30 mouse cellular contexts compared by ENCODE assay signal in the genomic region with DNA sequence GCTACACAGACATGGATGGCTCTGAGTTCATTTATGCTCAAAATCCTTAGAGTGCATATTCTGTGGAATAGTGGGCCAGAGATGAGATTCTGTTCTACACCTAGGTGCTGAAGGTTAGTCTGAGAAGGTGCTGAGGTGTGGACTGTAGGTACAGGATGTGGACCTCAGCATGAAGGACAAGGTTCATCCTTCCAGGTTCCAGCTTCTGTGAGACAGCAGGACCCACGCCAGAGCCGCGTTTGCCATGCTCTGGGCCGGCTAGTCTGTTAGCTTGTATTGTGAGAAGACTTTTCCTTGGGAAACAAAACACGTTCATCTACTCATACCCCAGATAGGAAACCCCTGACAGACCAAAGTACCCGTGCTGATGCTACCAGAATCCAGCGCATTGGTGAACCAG. TPM values are rescaled to one million over a fixed set of nuclear protein-coding genes. Genes with fewer than 3 reads are reported as not detected.
"Had no signal": no experiment of that assay in that cellular context is flagged by ENCODE, and none has a peak within 500 bp of the region (broad histone marks: within the 10 kb centered on the region; RNA-seq: fewer than 3 reads in every experiment).

No protein-coding gene starts in this region.

- H3K27ac ChIP-seq: hindbrain, postnatal 0 days; limb, embryonic 12.5 days; limb, embryonic 15.5 days; liver, embryonic 14.5 days; macrophage; midbrain, embryonic 13.5 days; neural tube, embryonic 12.5 days; neural tube, embryonic 15.5 days had no signal

- H3K4me2 ChIP-seq: limb, embryonic 12.5 days; limb, embryonic 15.5 days; liver, embryonic 11.5 days; lung, embryonic 14.5 days; midbrain, embryonic 13.5 days; neural tube, embryonic 12.5 days; neural tube, embryonic 15.5 days had no signal

- H3K36me3 ChIP-seq: midbrain, embryonic 13.5 days; neural tube, embryonic 12.5 days; neural tube, embryonic 15.5 days had no signal

- H3K27me3 ChIP-seq: limb, embryonic 12.5 days; limb, embryonic 15.5 days; neural tube, embryonic 12.5 days; neural tube, embryonic 15.5 days had no signal

- H3K9ac ChIP-seq: limb, embryonic 12.5 days; limb, embryonic 15.5 days; liver, embryonic 14.5 days; liver, postnatal 0 days; lung, embryonic 14.5 days; midbrain, embryonic 13.5 days; neural tube, embryonic 12.5 days; neural tube, embryonic 15.5 days had no signal

- DNase-seq: left cerebral cortex, postnatal 4 days; liver, postnatal 0 days; lung, embryonic 14.5 days; right cerebral cortex, adult 18-20 months; right cerebral cortex, postnatal 14 days; right cerebral cortex, postnatal 4 days; thymus, adult 18-20 months; thymus, postnatal 36 days had no signal

- ATAC-seq: hindbrain, postnatal 0 days; inflammation-experienced regulatory T-cells, adult 6 months; intestine, embryonic 16.5 days; liver, postnatal 0 days; lung, postnatal 0 days; midbrain, embryonic 13.5 days had no signal

- H3K4me3 ChIP-seq: limb, embryonic 12.5 days; limb, embryonic 15.5 days; midbrain, embryonic 13.5 days; neural tube, embryonic 12.5 days; neural tube, embryonic 15.5 days had no signal

- H3K9me3 ChIP-seq: limb, embryonic 12.5 days; limb, embryonic 15.5 days; midbrain, embryonic 13.5 days; neural tube, embryonic 12.5 days; neural tube, embryonic 15.5 days had no signal

RNA-seq across cellular contexts. Expression of a gene that starts 8.6 kb away (rescaled TPM):
- polyA plus RNA-seq: inflammation-experienced regulatory T-cells, adult 6 months had no signal

RNA-seq across cellular contexts. Expression of a gene that starts 33.1 kb away (rescaled TPM):
- total RNA-seq: hindbrain, postnatal 0 days; layer of hippocampus, adult 8-10 months; layer of hippocampus, postnatal 10 days; left cerebral cortex, adult 8-10 months; left cerebral cortex, postnatal 14 days; left cerebral cortex, postnatal 4 days; megakaryocyte, adult 5-6 weeks; midbrain, postnatal 0 days had no signal
- polyA plus RNA-seq: hindbrain, postnatal 0 days; inflammation-experienced regulatory T-cells, adult 6 months; intestine, embryonic 16.5 days; large intestine, adult 2 months; limb, embryonic 12.5 days; limb, embryonic 15.5 days; liver, embryonic 11.5 days; liver, embryonic 14.5 days; liver, postnatal 0 days; lung, embryonic 14.5 days; lung, postnatal 0 days; macrophage; midbrain, embryonic 13.5 days; midbrain, postnatal 0 days; neural tube, embryonic 12.5 days; neural tube, embryonic 15.5 days; stomach, embryonic 14.5 days; testis, adult 2 months; urinary bladder, adult 2 months had no signal
